Mouse (Mus musculus): ENCODE results near the gene Rhpn2. TPM values are rescaled to one million over a fixed set of nuclear protein-coding genes. Genes with fewer than 3 reads are reported as not detected.

The Rhpn2 gene
- polyA plus RNA-seq, 1 experiment: 0.20 TPM

GRCm38 (mm10) chr7:35362868-35363267, 28.9 kb downstream of the Rhpn2 start:
- Histone ChIP-seq H3K27ac (ENCODE audit: insufficient read depth, low read depth, low read length) (no peak overlapping the region), H3K4me1 (ENCODE audit: control insufficient read depth, insufficient read depth, low read length) (no peaks in the 10 kb centered on the region), H3K4me3 (ENCODE audit: insufficient read depth, low read length) (no peak overlapping the region)
- no peak for TF ChIP-seq CTCF (IDR thresholded peaks at IDR 0.05; ENCODE audit: low read depth, low read length)
- TF ChIP-seq POLR2A (IDR thresholded peaks at IDR 0.05; ENCODE audit: borderline replicate concordance, low read depth, low read length): no peak

- no peak overlapping the region for H3K4me3 ChIP-seq (ENCODE audit: insufficient read depth, low read length)
- no peak overlapping the region for H3K27ac ChIP-seq (ENCODE audit: insufficient read depth, low read depth, low read length)
- H3K4me1 ChIP-seq (ENCODE audit: control insufficient read depth, insufficient read depth, low read length): no peaks in the 10 kb centered on the region
- TF ChIP-seq POLR2A (IDR thresholded peaks at IDR 0.05; ENCODE audit: borderline replicate concordance, low read depth, low read length) (no peak), CTCF (IDR thresholded peaks at IDR 0.05; ENCODE audit: low read depth, low read length) (no peak)
Observed at GRCm38 (mm10) chr7:35365161-35365910, 31.4 kb downstream of the Rhpn2 start.

GRCm38 (mm10) chr7:35371096-35371495, 37.1 kb downstream of the Rhpn2 start:
- no peaks in the 10 kb centered on the region for H3K4me1 ChIP-seq (ENCODE audit: control insufficient read depth, insufficient read depth, low read length)
- H3K27ac ChIP-seq (ENCODE audit: insufficient read depth, low read depth, low read length): no peak overlapping the region
- no peak overlapping the region for H3K4me3 ChIP-seq (ENCODE audit: insufficient read depth, low read length)
- TF ChIP-seq POLR2A (IDR thresholded peaks at IDR 0.05; ENCODE audit: borderline replicate concordance, low read depth, low read length) (no peak), CTCF (IDR thresholded peaks at IDR 0.05; ENCODE audit: low read depth, low read length) (no peak)

- H3K4me1 ChIP-seq (ENCODE audit: control insufficient read depth, insufficient read depth, low read length): no peaks in the 10 kb centered on the region
- no peak overlapping the region for H3K27ac ChIP-seq (ENCODE audit: insufficient read depth, low read depth, low read length)
- TF ChIP-seq POLR2A (IDR thresholded peaks at IDR 0.05; ENCODE audit: borderline replicate concordance, low read depth, low read length) (no peak), CTCF (IDR thresholded peaks at IDR 0.05; ENCODE audit: low read depth, low read length) (no peak)
- no peak overlapping the region for H3K4me3 ChIP-seq (ENCODE audit: insufficient read depth, low read length)
Observed at GRCm38 (mm10) chr7:35372483-35373017, 38.6 kb downstream of the Rhpn2 start.

- Histone ChIP-seq H3K4me3 (ENCODE audit: insufficient read depth, low read length) (no peak overlapping the region), H3K27ac (ENCODE audit: insufficient read depth, low read depth, low read length) (no peak overlapping the region), H3K4me1 (ENCODE audit: control insufficient read depth, insufficient read depth, low read length) (no peaks in the 10 kb centered on the region)
- no peak for TF ChIP-seq CTCF (IDR thresholded peaks at IDR 0.05; ENCODE audit: low read depth, low read length)
- no peak for TF ChIP-seq POLR2A (IDR thresholded peaks at IDR 0.05; ENCODE audit: borderline replicate concordance, low read depth, low read length)
Observed at GRCm38 (mm10) chr7:35373146-35373989, 39.4 kb downstream of the Rhpn2 start.

- TF ChIP-seq POLR2A (IDR thresholded peaks at IDR 0.05; ENCODE audit: borderline replicate concordance, low read depth, low read length) (no peak), CTCF (IDR thresholded peaks at IDR 0.05; ENCODE audit: low read depth, low read length) (no peak)
- Histone ChIP-seq H3K27ac (ENCODE audit: insufficient read depth, low read depth, low read length) (no peak overlapping the region), H3K4me1 (ENCODE audit: control insufficient read depth, insufficient read depth, low read length) (no peaks in the 10 kb centered on the region), H3K4me3 (ENCODE audit: insufficient read depth, low read length) (no peak overlapping the region)
Observed at GRCm38 (mm10) chr7:35374265-35374664, 40.3 kb downstream of the Rhpn2 start.

- no peaks in the 10 kb centered on the region for H3K4me1 ChIP-seq (ENCODE audit: control insufficient read depth, insufficient read depth, low read length)
- no peak overlapping the region for H3K27ac ChIP-seq (ENCODE audit: insufficient read depth, low read depth, low read length)
- no peak for TF ChIP-seq POLR2A (IDR thresholded peaks at IDR 0.05; ENCODE audit: borderline replicate concordance, low read depth, low read length)
- no peak for TF ChIP-seq CTCF (IDR thresholded peaks at IDR 0.05; ENCODE audit: low read depth, low read length)
- H3K4me3 ChIP-seq (ENCODE audit: insufficient read depth, low read length): no peak overlapping the region
Observed at GRCm38 (mm10) chr7:35376623-35377022, 42.7 kb downstream of the Rhpn2 start.

- Histone ChIP-seq H3K27ac (ENCODE audit: insufficient read depth, low read depth, low read length) (no peak overlapping the region), H3K4me1 (ENCODE audit: control insufficient read depth, insufficient read depth, low read length) (no peaks in the 10 kb centered on the region), H3K4me3 (ENCODE audit: insufficient read depth, low read length) (no peak overlapping the region)
- TF ChIP-seq POLR2A (IDR thresholded peaks at IDR 0.05; ENCODE audit: borderline replicate concordance, low read depth, low read length): no peak
- TF ChIP-seq CTCF (IDR thresholded peaks at IDR 0.05; ENCODE audit: low read depth, low read length): no peak
Observed at GRCm38 (mm10) chr7:35379492-35380119, 45.6 kb downstream of the Rhpn2 start.

- no peak overlapping the region for H3K4me3 ChIP-seq (ENCODE audit: insufficient read depth, low read length)
- no peaks in the 10 kb centered on the region for H3K4me1 ChIP-seq (ENCODE audit: control insufficient read depth, insufficient read depth, low read length)
- no peak overlapping the region for H3K27ac ChIP-seq (ENCODE audit: insufficient read depth, low read depth, low read length)
- TF ChIP-seq POLR2A (IDR thresholded peaks at IDR 0.05; ENCODE audit: borderline replicate concordance, low read depth, low read length) (no peak), CTCF (IDR thresholded peaks at IDR 0.05; ENCODE audit: low read depth, low read length) (no peak)
Observed at GRCm38 (mm10) chr7:35380351-35380750, 46.4 kb downstream of the Rhpn2 start.

All from bone marrow macrophage, adult 2 months (primary cell).